Mouse (Mus musculus) ZHBTc4 (cell line): Measurements from ENCODE around the gene Efhd2.
A peak's percentile ranks its signal among the peaks of the same experiment; 100 is the strongest.

Source experiments
- DNase-seq: peaks from one replicate; pipeline ENCODE4 v3.0.0-alpha.2; 2011; ENCODE audit warnings: low read depth, low spot score

Efhd2 gene

DNA sequence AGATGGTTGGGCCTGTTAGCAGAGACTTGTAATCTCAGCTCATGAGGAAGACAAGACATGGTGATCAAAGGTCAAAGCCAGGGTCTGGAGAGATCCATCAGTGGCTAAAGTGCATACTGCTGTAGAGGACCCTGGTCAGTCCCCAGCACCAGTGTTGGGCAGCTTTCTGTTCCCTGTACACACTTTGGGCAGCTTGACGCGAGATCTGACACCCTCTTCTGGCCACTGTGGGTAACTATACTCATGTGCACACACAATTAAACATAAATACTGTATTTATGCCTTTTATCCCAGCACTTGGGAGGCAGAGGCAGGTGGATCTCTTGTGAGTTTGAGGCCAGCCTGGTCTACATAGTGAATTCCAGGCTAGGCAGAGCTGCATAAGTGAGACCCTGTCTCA, 63.7 kb downstream of the Efhd2 start:
- DNase-seq, result no peak

DNA sequence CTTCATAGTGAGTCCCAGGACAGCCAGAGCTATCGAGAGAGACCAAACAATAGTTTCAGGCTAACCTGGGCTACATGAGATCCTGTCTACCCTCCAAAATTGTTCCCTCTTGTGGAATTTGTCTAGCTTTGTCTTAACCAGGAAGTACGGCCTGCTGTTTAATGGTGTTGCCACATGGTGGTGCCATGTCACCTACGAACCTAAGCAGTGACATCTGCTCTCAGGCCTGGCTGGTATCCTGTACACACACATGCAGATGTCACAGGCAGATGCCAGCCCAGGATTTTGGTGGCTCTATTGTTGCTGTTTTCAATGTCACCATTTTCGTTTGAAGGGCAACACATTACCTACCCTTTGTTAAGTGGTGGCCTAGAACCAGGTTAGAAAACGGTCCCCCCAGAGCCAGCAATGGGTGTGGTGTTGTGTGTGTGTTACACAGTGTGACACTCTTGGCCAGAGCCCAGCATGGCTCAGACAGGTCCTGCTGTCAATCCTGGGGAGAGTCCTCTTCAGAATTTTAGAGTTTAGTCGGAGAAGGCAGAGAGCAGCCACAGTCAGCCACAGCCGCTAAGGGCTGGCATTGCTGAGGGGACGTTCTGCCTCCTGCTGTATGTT, 64.8 kb downstream of the Efhd2 start:
- DNase-seq, result peak; percentile 78
